ENCODE assay signal across 8 mouse cellular contexts in the genomic region with DNA sequence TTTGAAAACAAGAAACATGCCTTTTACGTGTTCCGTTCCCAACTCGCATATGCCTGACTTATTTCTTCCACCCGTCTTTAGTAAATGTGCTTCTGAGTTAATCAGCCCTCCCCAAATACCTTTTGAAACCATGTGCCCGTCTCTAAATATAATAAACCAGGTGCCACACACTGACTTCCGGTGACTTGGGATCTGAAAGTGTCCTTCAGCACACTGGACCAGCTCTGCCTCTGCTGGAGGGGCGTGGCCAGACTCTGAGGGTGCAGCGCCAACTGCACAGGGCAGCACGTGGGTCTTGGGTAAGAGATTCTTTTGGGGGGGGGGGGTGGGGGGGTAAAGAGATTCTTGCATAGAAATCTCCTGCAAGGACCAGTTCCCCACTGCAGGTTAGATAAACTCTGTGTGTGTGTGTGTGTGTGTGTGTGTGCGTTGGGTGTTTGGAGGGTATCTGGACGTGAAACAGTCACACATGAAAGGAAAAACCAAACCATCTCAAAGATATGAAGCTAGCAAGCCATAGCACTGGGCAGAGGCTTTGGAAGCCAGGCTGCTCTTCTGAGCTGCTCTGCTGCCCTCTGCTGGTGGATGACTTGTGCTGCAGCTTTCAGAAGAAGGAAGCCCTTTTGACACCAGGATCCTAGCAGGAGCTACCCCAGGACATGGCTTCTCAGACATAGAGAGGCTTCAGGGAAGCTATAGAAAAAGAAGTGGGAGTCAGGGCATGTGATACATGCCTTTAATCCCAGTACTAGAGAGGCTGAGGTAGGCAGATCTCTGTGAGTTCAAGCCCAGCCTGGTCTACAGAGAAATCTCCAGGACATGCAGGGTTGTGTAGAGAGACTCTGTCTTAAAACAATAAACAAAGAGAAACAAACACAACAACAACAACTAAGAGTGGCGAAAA. TPM values are rescaled to one million over a fixed set of nuclear protein-coding genes. Genes with fewer than 3 reads are reported as not detected.
A peak's percentile ranks its signal among the peaks of the same experiment; 100 is the strongest.
DNase-seq lines count a peak whose midpoint lies in the region; ATAC-seq and TF ChIP-seq lines count a peak whose summit lies in the region.

No protein-coding gene starts in this region.

- peak overlapping the region; percentile 9; the same call in 1 of the 2 replicates for H3K27ac ChIP-seq in gastrocnemius, adult 2 months
- no peak overlapping the region for H3K27ac ChIP-seq in hindbrain, postnatal 0 days

- H3K4me2 ChIP-seq in hindbrain, postnatal 0 days (ENCODE audit: low read depth, low read length) = peak overlapping the region; percentile 38

- H3K36me3 ChIP-seq in hindbrain, postnatal 0 days (ENCODE audit: insufficient read depth, low read length) = no peaks in the 10 kb centered on the region
- H3K36me3 ChIP-seq in megakaryocyte, embryonic 14.5 days (replicated peaks; ENCODE audit: low read length) = no peaks in the 10 kb centered on the region

- TF ChIP-seq CTCF in gastrocnemius, adult 2 months (IDR thresholded peaks at IDR 0.05) = peak; percentile 98
- TF ChIP-seq CTCF in hindbrain, postnatal 0 days (IDR thresholded peaks at IDR 0.05; ENCODE audit: low read depth) = peak; percentile 97

- H3K4me1 ChIP-seq in hindbrain, postnatal 0 days (ENCODE audit: insufficient read depth, low read length) = no peaks in the 10 kb centered on the region
- H3K4me1 ChIP-seq in megakaryocyte, embryonic 14.5 days = peaks cover 20% of the 10 kb centered on the region

- no peaks in the 10 kb centered on the region for H3K9me3 ChIP-seq in hindbrain, postnatal 0 days (ENCODE audit: low read length)
- peaks cover 9% of the 10 kb centered on the region; the same call in 1 of the 2 replicates for H3K9me3 ChIP-seq in megakaryocyte, embryonic 14.5 days

- H3K9ac ChIP-seq in hindbrain, postnatal 0 days (replicated peaks; ENCODE audit: low read length) = no peak overlapping the region

- intact Hi-C loops in gastrocnemius, adult 2 months (cut with DNase I) = loop anchor here (1.0 kb wide), 1 partner anchor 224 kb away; no protein-coding TSS in a partner anchor

- H3K27me3 ChIP-seq in hindbrain, postnatal 0 days (ENCODE audit: insufficient read depth, low read length) = no peaks in the 10 kb centered on the region
- peaks cover 74% of the 10 kb centered on the region for H3K27me3 ChIP-seq in megakaryocyte, embryonic 14.5 days (replicated peaks)

- peak; percentile 82 for DNase-seq in cerebellum, postnatal 36 days
- DNase-seq in gastrocnemius, adult 2 months = peak; percentile 78
- DNase-seq in hindbrain, postnatal 0 days (ENCODE audit: low spot score) = peak; percentile 94
- DNase-seq in left cerebral cortex, adult 8-10 months (ENCODE audit: low spot score in 2 of 2) = peak; percentile 45 to 47
- DNase-seq in right cerebral cortex, adult 2 months (ENCODE audit: low spot score in 2 of 2) = peak; percentile 71 to 82
- peak; percentile 84 for DNase-seq in urinary bladder, postnatal 25 days (ENCODE audit: low spot score)

- H3K4me3 ChIP-seq in gastrocnemius, adult 2 months = peak overlapping the region; percentile 3; the same call in 1 of the 2 replicates
- H3K4me3 ChIP-seq in hindbrain, postnatal 0 days (ENCODE audit: low read length) = no peak overlapping the region
- H3K4me3 ChIP-seq in megakaryocyte, embryonic 14.5 days (replicated peaks) = peak overlapping the region; percentile 81

- peak; percentile 64 for ATAC-seq in activated CD4-positive, CD25-positive, alpha-beta regulatory T cell, adult 4 months
- ATAC-seq in hindbrain, postnatal 0 days = peak; percentile 81

- 45% methylated on average over 12 of the region's 12 CpGs for WGBS in hindbrain, postnatal 0 days

RNA-seq across cellular contexts. Expression of gene Adipor2, which starts 26.5 kb away (rescaled TPM):
- 10 to 100 TPM; 10.1 to 11.5 TPM for polyA plus RNA-seq in activated CD4-positive, CD25-positive, alpha-beta regulatory T cell, adult 4 months (2017; shearing (Covaris generic))
- 10 to 100 TPM; 87.7 to 94.8 TPM for total RNA-seq in gastrocnemius, adult 2 months (2021)
- total RNA-seq in hindbrain, postnatal 0 days (2014; rRNA removed) = 40.9 and 41.8 TPM in 2 replicates
- polyA plus RNA-seq in hindbrain, postnatal 0 days (2015; fragmentation: Nextera tagmentation; extraction: Ambion mirVana) = 30.8 and 32.2 TPM in 2 replicates
- 10 to 100 TPM; 41.3 to 48.9 (median 44.7) TPM for total RNA-seq in left cerebral cortex, adult 8-10 months (2022)
- polyA plus RNA-seq in megakaryocyte, embryonic 14.5 days (2012; ENCODE audit: insufficient read depth, low replicate concordance) = 6.0 and 11.7 TPM in 2 replicates

RNA-seq across cellular contexts. Expression of gene Fbxl14, which starts 35.5 kb away (rescaled TPM):
- polyA plus RNA-seq in activated CD4-positive, CD25-positive, alpha-beta regulatory T cell, adult 4 months (2017; shearing (Covaris generic)) = 10 to 100 TPM; 13.2 to 15.8 TPM
- 10 to 100 TPM; 10.3 to 10.4 TPM for total RNA-seq in gastrocnemius, adult 2 months (2021)
- total RNA-seq in hindbrain, postnatal 0 days (2014; rRNA removed) = 51.6 and 57.3 TPM in 2 replicates
- 2.0 and 2.7 TPM in 2 replicates for polyA plus RNA-seq in hindbrain, postnatal 0 days (2015; fragmentation: Nextera tagmentation; extraction: Ambion mirVana)
- total RNA-seq in left cerebral cortex, adult 8-10 months (2022) = 10 to 100 TPM; 31.1 to 35.0 (median 32.7) TPM
- 21.7 and 35.8 TPM in 2 replicates for polyA plus RNA-seq in megakaryocyte, embryonic 14.5 days (2012; ENCODE audit: insufficient read depth, low replicate concordance)
